Mouse (Mus musculus): Measurements from ENCODE around the gene Rgs11.

- TF ChIP-seq EP300 (optimal IDR thresholded peaks at IDR 0.05) (no peak), CTCF (IDR thresholded peaks at IDR 0.05; ENCODE audit: low read depth) (no peak)
Observed at GRCm38 (mm10) chr17:26229776-26230175, 27.0 kb downstream of the Rgs11 start.
